Mouse (Mus musculus): Measurements from ENCODE around the gene Thop1.
"Not testable (repeated sequence)": the region's sequence is repeated elsewhere in the genome, so short reads cannot be mapped to it uniquely, and the experiment has no call there.

Gene Thop1

GRCm38 (mm10) chr10:81057406-81058130 lies 12.3 kb upstream of the Thop1 start:
- no peak for DNase-seq

GRCm38 (mm10) chr10:81058896-81059295 lies 10.9 kb upstream of the Thop1 start:
- DNase-seq, result no peak

GRCm38 (mm10) chr10:81059603-81060543 lies 10.0 kb upstream of the Thop1 start, which contains the start of gene Sgta:
Sgta (minus strand) TSS chr10:81060181.
- peak; percentile 99 for DNase-seq

GRCm38 (mm10) chr10:81062710-81063109 lies 7.1 kb upstream of the Thop1 start:
- no peak for DNase-seq

- not testable (repeated sequence) for DNase-seq
These were observed 5.3 kb upstream of the Thop1 start for GRCm38 (mm10) chr10:81064519-81064918.

- DNase-seq, result no peak
These were observed 1.1 kb upstream of the Thop1 start for GRCm38 (mm10) chr10:81068706-81069105.

GRCm38 (mm10) chr10:81072290-81072689 lies 2.5 kb downstream of the Thop1 start:
- no peak for DNase-seq

- no peak for DNase-seq
These were observed 3.6 kb downstream of the Thop1 start for GRCm38 (mm10) chr10:81073464-81073863.

GRCm38 (mm10) chr10:81075734-81076133 lies 5.9 kb downstream of the Thop1 start:
- no peak for DNase-seq

- no peak for DNase-seq
These were observed 6.5 kb downstream of the Thop1 start for GRCm38 (mm10) chr10:81076356-81076755.

- DNase-seq, result no peak
These were observed 8.1 kb downstream of the Thop1 start for GRCm38 (mm10) chr10:81077916-81078315.

- peak; percentile 53 to 60 for DNase-seq
These were observed 10.3 kb downstream of the Thop1 start for GRCm38 (mm10) chr10:81080008-81080655.

- DNase-seq, result peak; percentile 87
These were observed 12.5 kb downstream of the Thop1 start for GRCm38 (mm10) chr10:81082168-81082960.

GRCm38 (mm10) chr10:81087021-81087420 lies 17.2 kb downstream of the Thop1 start:
- DNase-seq, result peak in 1 of 2 experiments; percentile 55

- no peak for DNase-seq
These were observed 19.4 kb downstream of the Thop1 start for GRCm38 (mm10) chr10:81089216-81089615.

- peak in 1 of 2 experiments; percentile 3 for DNase-seq
These were observed 20.8 kb downstream of the Thop1 start for GRCm38 (mm10) chr10:81090621-81091020.

- DNase-seq, result no peak
These were observed 22.8 kb downstream of the Thop1 start for GRCm38 (mm10) chr10:81092465-81093250.

- DNase-seq, result no peak
These were observed 25.3 kb downstream of the Thop1 start for GRCm38 (mm10) chr10:81094931-81095678.

GRCm38 (mm10) chr10:81105565-81106112 lies 35.8 kb downstream of the Thop1 start, which contains the start of gene Map2k2:
Map2k2 (plus strand) TSS chr10:81105915.
- DNase-seq, result peak; percentile 97 to 98

GRCm38 (mm10) chr10:81106113-81106721 lies 36.4 kb downstream of the Thop1 start:
- DNase-seq, result peak in 1 of 2 experiments; percentile 86

Data from cerebellum, postnatal 25 days (tissue).